Mouse (Mus musculus): ENCODE data around the gene Knop1.

DNA sequence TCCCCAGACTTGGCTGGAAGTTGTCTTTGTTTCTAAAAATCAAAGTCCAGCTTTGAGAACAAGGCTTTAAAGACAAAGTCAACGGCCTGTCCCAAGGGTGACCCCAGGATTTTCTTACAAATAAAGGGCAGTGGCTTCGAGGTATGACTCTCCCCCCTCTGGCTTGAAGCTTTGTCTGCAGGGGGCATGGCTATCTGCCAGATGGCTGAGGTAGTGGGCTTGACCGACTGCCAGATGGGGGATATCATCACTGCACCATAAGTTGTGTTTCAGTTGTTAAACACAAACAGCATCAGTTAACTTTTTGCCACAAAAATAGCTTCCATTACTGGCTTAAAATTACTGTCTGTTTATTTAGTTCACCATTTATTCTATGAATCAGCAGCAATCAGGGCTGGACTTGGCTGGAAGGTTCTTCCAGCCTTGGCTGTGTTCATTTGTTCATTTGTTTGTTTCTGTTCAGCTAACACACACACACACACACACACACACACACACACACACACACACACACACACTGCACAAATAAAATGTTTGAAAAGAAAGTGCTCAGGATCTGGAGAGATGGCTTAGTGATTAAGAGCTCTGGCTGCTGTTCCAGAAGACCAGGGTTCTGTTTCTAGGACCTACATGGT lies 33.1 kb upstream of the Knop1 start:
- TF ChIP-seq CTCF (IDR thresholded peaks at IDR 0.05; ENCODE audit: control insufficient read depth, insufficient read depth, low read length) = no peak
- TF ChIP-seq POLR2A (IDR thresholded peaks at IDR 0.05; ENCODE audit: borderline replicate concordance, control insufficient read depth, low read depth, low read length) = no peak
